Mouse (Mus musculus): ENCODE results near the gene Rhbdd2. TPM values are rescaled to one million over a fixed set of nuclear protein-coding genes. Genes with fewer than 3 reads are reported as not detected.

Gene Rhbdd2
- polyA plus RNA-seq, 1 experiment from 2014 or later: 57.3 TPM

DNA sequence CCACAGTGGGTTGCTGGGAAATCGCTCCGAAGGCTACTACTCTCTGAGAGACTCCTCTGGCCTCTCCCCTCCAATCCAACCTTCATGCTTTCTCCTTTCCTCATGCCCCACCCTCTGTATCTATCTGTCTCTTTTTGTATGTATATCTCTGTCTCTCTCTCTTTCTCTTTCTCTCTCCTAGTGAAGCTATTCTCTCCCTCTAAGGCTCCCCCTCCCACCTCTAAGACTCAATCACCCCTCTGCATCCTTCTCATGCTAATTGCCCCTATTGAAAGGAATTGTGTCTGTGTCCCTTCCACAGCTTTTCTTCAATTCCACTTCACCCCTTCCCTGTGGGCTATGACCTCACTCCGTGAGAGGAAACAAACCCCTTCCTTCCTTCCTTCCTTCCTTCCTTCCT, 3.0 kb upstream of the Rhbdd2 start:
- H3K27ac ChIP-seq: no peak overlapping the region
- 90% methylated on average over 3 of the region's 3 CpGs for WGBS
- no peaks in the 10 kb centered on the region for H3K27me3 ChIP-seq (ENCODE audit: poor library complexity, severe bottlenecking)
- DNase-seq (ENCODE audit: extremely low spot score, low spot score): no peak
- H3K36me3 ChIP-seq (replicated peaks): no peaks in the 10 kb centered on the region
- H3K9me3 ChIP-seq: no peaks in the 10 kb centered on the region
- peaks cover 13% of the 10 kb centered on the region for H3K4me1 ChIP-seq
- H3K4me3 ChIP-seq: no peak overlapping the region

- no peak overlapping the region for H3K4me3 ChIP-seq
- peaks cover 7% of the 10 kb centered on the region for H3K36me3 ChIP-seq (replicated peaks)
- H3K27ac ChIP-seq: no peak overlapping the region
- peaks cover 13% of the 10 kb centered on the region for H3K4me1 ChIP-seq
- H3K27me3 ChIP-seq (ENCODE audit: poor library complexity, severe bottlenecking): no peaks in the 10 kb centered on the region
- H3K9me3 ChIP-seq: no peaks in the 10 kb centered on the region
- 41% methylated on average over 3 of the region's 3 CpGs for WGBS
- no peak for DNase-seq (ENCODE audit: extremely low spot score, low spot score)
Measured at GRCm38 (mm10) chr5:135630598-135630997, 1.8 kb upstream of the Rhbdd2 start.

- peak overlapping the region; percentile 98 for H3K27ac ChIP-seq
- peak overlapping the region; percentile 89 for H3K4me3 ChIP-seq
- H3K27me3 ChIP-seq (ENCODE audit: poor library complexity, severe bottlenecking): no peaks in the 10 kb centered on the region
- 1% methylated on average over 21 of the region's 21 CpGs for WGBS
- H3K9me3 ChIP-seq: no peaks in the 10 kb centered on the region
- H3K36me3 ChIP-seq (replicated peaks): peaks cover 29% of the 10 kb centered on the region
- no peak for DNase-seq (ENCODE audit: extremely low spot score, low spot score)
- peaks cover 13% of the 10 kb centered on the region for H3K4me1 ChIP-seq
Measured at GRCm38 (mm10) chr5:135632797-135633144, 353 bp downstream of the Rhbdd2 start.

GRCm38 (mm10) chr5:135639760-135640458, 7.5 kb downstream of the Rhbdd2 start:
- H3K4me1 ChIP-seq: peaks cover 4% of the 10 kb centered on the region
- H3K36me3 ChIP-seq (replicated peaks): peaks cover 88% of the 10 kb centered on the region
- no peaks in the 10 kb centered on the region for H3K9me3 ChIP-seq
- no peaks in the 10 kb centered on the region for H3K27me3 ChIP-seq (ENCODE audit: poor library complexity, severe bottlenecking)
- WGBS: 84% methylated on average over 7 of the region's 7 CpGs
- no peak for DNase-seq (ENCODE audit: extremely low spot score, low spot score)
- no peak overlapping the region for H3K4me3 ChIP-seq
- no peak overlapping the region for H3K27ac ChIP-seq

- Histone ChIP-seq H3K36me3 (replicated peaks) (peaks cover 83% of the 10 kb centered on the region), H3K9me3 (no peaks in the 10 kb centered on the region), H3K4me3 (no peak overlapping the region), H3K27me3 (ENCODE audit: poor library complexity, severe bottlenecking) (no peaks in the 10 kb centered on the region), H3K27ac (no peak overlapping the region), H3K4me1 (peaks cover 4% of the 10 kb centered on the region)
- no peak for DNase-seq (ENCODE audit: extremely low spot score, low spot score)
- 93% methylated on average over 6 of the region's 6 CpGs for whole genome bisulfite sequencing
Measured at GRCm38 (mm10) chr5:135640459-135640789, 8.0 kb downstream of the Rhbdd2 start.

DNA sequence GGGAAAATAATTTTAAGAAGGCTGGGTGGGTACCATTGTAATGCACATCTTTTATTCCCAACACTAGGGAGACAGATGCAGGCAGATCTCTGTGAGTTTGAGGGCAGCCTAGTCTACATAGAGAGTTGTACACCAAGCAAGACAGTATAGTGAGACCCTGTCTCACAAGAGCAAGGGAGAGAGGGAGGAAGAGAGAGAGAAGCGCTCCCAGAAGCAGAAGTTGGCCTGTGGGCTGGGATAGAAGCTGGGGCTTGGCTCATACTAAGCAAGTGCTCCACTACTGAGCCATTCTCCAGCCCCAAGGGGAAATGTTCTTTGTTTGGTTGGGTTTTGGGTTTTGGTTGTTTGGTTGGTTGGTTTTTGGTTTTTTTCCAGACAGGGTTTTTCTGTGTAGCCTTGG, 8.6 kb downstream of the Rhbdd2 start:
- Histone ChIP-seq H3K27me3 (ENCODE audit: poor library complexity, severe bottlenecking) (no peaks in the 10 kb centered on the region), H3K4me1 (peaks cover 4% of the 10 kb centered on the region), H3K27ac (no peak overlapping the region), H3K4me3 (no peak overlapping the region), H3K9me3 (no peaks in the 10 kb centered on the region), H3K36me3 (replicated peaks) (peaks cover 77% of the 10 kb centered on the region)
- DNase-seq (ENCODE audit: extremely low spot score, low spot score): no peak
- WGBS: 93% methylated on average over 1 of the region's 1 CpGs

DNA sequence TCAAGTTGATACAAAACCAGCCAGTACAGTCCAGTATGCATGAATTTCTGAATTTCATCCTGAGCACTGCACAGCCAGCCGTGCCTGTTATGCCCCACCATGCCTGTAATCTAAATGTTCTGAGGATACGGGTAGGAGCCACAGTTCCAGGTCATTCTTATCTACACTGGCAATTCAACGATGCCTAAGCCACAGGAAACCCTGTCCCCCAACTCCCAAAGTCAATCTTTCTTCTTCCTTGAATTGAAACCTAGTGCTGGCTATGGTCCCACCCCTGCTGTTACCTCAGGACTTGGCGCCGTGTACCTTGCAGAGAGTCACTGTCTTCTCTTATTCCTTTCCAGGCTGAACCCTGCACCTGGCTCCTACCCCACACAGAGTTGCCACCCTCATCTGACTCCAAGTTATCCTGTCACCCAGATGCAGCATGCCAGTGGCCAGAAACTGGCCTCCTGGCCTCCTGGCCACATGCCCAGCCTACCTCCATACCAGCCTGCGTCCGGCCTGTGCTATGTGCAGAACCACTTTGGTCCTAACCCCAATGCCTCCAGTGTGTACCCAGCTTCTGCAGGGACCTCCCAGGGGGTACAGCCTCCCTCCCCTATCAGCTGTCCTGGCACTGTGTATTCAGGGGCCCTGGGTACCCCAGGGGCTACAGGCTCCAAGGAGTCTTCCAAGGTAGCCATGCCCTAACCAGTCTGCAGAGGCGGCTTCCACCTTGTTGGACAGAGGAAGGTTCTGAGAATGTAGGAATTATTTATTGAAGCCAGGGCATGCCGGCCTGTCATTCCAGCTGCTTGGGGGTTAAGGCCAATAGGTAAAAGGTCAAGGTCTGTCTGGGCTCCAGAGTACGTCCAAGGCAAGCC, 10.5 kb downstream of the Rhbdd2 start:
- no peak overlapping the region for H3K4me3 ChIP-seq
- no peak for DNase-seq (ENCODE audit: extremely low spot score, low spot score)
- H3K36me3 ChIP-seq (replicated peaks): peaks cover 58% of the 10 kb centered on the region

GRCm38 (mm10) chr5:135643552-135643842, 11.1 kb downstream of the Rhbdd2 start:
- Histone ChIP-seq H3K36me3 (replicated peaks) (peaks cover 52% of the 10 kb centered on the region), H3K4me3 (no peak overlapping the region), H3K4me1 (peaks cover 4% of the 10 kb centered on the region), H3K9me3 (no peaks in the 10 kb centered on the region), H3K27ac (no peak overlapping the region), H3K27me3 (ENCODE audit: poor library complexity, severe bottlenecking) (no peaks in the 10 kb centered on the region)
- no peak for DNase-seq (ENCODE audit: extremely low spot score, low spot score)
- WGBS: 97% methylated on average over 1 of the region's 1 CpGs

More for the DNA sequence above, 10.5 kb downstream of the Rhbdd2 start:
- 87% methylated on average over 10 of the region's 10 CpGs for WGBS
- 0 out of 2 replicates have a peak overlapping the region, but pooled peaks have one; percentile 35 for H3K27ac ChIP-seq
- H3K27me3 ChIP-seq (ENCODE audit: poor library complexity, severe bottlenecking): no peaks in the 10 kb centered on the region
- peaks cover 4% of the 10 kb centered on the region for H3K4me1 ChIP-seq
- H3K9me3 ChIP-seq: no peaks in the 10 kb centered on the region

DNA sequence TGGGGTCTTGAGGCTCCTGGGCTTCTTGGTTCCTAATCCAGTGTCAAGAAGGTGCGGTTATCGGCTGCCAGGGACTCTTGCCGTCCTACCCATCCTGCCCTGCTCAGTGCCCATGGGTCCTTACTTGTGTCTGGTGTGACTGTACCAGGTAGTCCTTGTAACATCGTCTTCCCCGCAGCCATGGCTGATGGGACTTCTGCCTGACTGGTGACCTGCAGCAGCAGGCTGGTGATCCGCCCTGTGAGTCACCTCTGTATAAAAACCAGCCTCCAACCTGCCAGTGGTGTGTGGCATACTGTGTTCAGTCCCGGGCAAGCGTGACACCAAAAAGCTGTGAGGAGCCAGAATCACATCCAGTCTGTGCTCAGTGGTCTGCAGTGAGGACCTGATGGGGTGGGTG, 11.5 kb downstream of the Rhbdd2 start:
- Histone ChIP-seq H3K4me1 (peaks cover 4% of the 10 kb centered on the region), H3K4me3 (no peak overlapping the region), H3K9me3 (no peaks in the 10 kb centered on the region), H3K36me3 (replicated peaks) (peaks cover 49% of the 10 kb centered on the region), H3K27me3 (ENCODE audit: poor library complexity, severe bottlenecking) (no peaks in the 10 kb centered on the region), H3K27ac (no peak overlapping the region)
- 94% methylated on average over 8 of the region's 8 CpGs for WGBS
- DNase-seq (ENCODE audit: extremely low spot score, low spot score): no peak

DNA sequence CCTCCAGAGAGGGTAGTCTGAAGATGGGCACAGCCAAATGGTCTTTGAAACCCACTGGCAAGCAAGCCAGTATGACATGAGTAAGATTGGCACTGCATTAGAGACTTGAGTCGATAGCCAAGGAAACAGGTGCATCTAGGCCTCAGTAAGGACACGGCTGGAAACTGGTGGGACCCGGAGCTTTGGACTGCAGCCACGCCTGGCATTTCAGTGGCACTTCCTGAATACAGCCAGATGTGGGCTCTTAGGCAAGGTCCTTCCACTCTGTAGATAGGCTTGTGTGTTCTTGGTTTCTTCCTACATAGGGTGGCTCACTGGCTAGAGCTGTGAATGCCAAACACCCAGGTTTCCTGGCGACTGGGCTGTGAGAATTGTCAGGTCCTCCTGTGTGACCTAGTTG, 12.9 kb downstream of the Rhbdd2 start:
- Histone ChIP-seq H3K36me3 (replicated peaks) (peaks cover 34% of the 10 kb centered on the region), H3K4me3 (no peak overlapping the region), H3K27me3 (ENCODE audit: poor library complexity, severe bottlenecking) (no peaks in the 10 kb centered on the region), H3K27ac (no peak overlapping the region), H3K9me3 (no peaks in the 10 kb centered on the region), H3K4me1 (peaks cover 4% of the 10 kb centered on the region)
- 90% methylated on average over 5 of the region's 5 CpGs for WGBS
- DNase-seq (ENCODE audit: extremely low spot score, low spot score): no peak

- no peaks in the 10 kb centered on the region for H3K27me3 ChIP-seq (ENCODE audit: poor library complexity, severe bottlenecking)
- no peak overlapping the region for H3K4me3 ChIP-seq
- no peak for DNase-seq (ENCODE audit: extremely low spot score, low spot score)
- WGBS: 89% methylated on average over 6 of the region's 6 CpGs
- H3K36me3 ChIP-seq (replicated peaks): peaks cover 27% of the 10 kb centered on the region
- H3K27ac ChIP-seq: no peak overlapping the region
- H3K9me3 ChIP-seq: no peaks in the 10 kb centered on the region
- peaks cover 4% of the 10 kb centered on the region for H3K4me1 ChIP-seq
Measured at GRCm38 (mm10) chr5:135646038-135646437, 13.6 kb downstream of the Rhbdd2 start.

DNA sequence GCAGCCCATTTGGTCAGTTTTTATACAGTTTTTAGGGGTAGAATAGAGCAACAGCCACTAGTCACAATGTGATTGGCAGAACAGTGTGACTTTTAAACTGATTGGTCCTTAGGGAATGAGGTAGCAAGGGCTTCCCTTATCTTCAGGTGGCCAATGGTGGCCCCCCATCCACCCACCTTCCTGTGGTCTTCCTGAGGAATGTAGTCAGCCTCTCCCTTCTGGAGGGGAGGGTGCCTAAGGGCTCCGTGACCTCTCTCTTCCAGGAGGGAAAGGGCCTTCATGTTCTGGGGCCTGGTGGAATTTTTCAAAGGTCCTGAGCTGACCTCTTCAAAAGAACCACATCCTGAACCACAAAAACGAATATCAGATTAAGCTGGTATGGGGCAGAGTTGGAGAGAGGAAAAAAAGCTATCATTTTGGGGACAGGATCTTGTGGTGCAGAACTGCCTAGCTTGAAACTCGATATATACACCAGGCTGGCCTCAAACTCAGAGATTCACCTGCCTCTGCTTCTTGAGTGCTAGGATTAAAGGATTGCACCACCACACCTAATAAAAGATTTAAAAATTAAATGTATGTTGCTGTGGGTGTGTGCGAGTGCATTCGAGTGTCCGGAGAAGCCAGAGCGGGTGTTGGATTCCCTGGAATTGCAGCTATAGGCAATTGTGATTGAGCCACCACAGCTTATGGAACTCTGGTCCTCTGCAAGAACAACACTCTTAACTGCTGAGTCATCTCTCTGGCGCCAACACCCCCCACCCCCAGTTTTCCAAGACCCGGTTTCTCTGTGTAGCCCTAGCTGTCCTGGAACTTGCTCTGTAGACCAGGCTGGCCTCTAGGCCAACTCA, 16.3 kb downstream of the Rhbdd2 start:
- Histone ChIP-seq H3K4me1 (no peaks in the 10 kb centered on the region; the same call in 1 of the 2 replicates), H3K36me3 (replicated peaks) (peaks cover 6% of the 10 kb centered on the region), H3K9me3 (no peaks in the 10 kb centered on the region), H3K27me3 (ENCODE audit: poor library complexity, severe bottlenecking) (no peaks in the 10 kb centered on the region), H3K4me3 (no peak overlapping the region), H3K27ac (no peak overlapping the region)
- WGBS: 85% methylated on average over 9 of the region's 9 CpGs
- no peak for DNase-seq (ENCODE audit: extremely low spot score, low spot score)

- no peak for DNase-seq (ENCODE audit: extremely low spot score, low spot score)
- Histone ChIP-seq H3K36me3 (replicated peaks) (no peaks in the 10 kb centered on the region; the same call in 1 of the 2 replicates), H3K27ac (no peak overlapping the region), H3K4me1 (no peaks in the 10 kb centered on the region; the same call in 1 of the 2 replicates), H3K27me3 (ENCODE audit: poor library complexity, severe bottlenecking) (no peaks in the 10 kb centered on the region), H3K9me3 (no peaks in the 10 kb centered on the region), H3K4me3 (no peak overlapping the region)
- 89% methylated on average over 1 of the region's 1 CpGs for WGBS
Measured at GRCm38 (mm10) chr5:135649309-135649633, 16.9 kb downstream of the Rhbdd2 start.

Measured in forebrain, embryonic 10.5 days (tissue).